Mouse (Mus musculus) cerebellum, adult 2 months (tissue): ENCODE data around the gene Large1. TPM values are rescaled to one million over a fixed set of nuclear protein-coding genes. Genes with fewer than 3 reads are reported as not detected.
A peak's percentile ranks its signal among the peaks of the same experiment; 100 is the strongest.
"Not testable (repeated sequence)": the region's sequence is repeated elsewhere in the genome, so short reads cannot be mapped to it uniquely, and the experiment has no call there.

ENCODE experiments used
- DNase-seq, 2 experiments: peaks; one replicate each; pipeline ENCODE4 v3.0.0; 2021
- H3K27ac ChIP-seq: fragments of 200-500 bp; 2 replicates; pipeline ENCODE4 v1.5.1; 2012; ENCODE audit warnings: low read length, control low read depth, inconsistent platforms; ENCODE audit not compliant: insufficient read depth
- H3K27me3 ChIP-seq: fragments of 200-500 bp; 2 replicates; pipeline ENCODE4 v1.6.1; 2012; ENCODE audit warnings: inconsistent platforms, mild to moderate bottlenecking, low read length, moderate library complexity; ENCODE audit not compliant: control insufficient read depth, insufficient read depth
- H3K4me1 ChIP-seq: fragments of 200-500 bp; 2 replicates; pipeline ENCODE4 v1.6.1; 2011; ENCODE audit warnings: low read length; ENCODE audit not compliant: control insufficient read depth, insufficient read depth
- H3K4me3 ChIP-seq: fragments of 200-500 bp; replicated peaks from 2 replicates; pipeline ENCODE3; 2011; ENCODE audit warnings: mild to moderate bottlenecking, low read depth, low read length, control low read depth; ENCODE audit not compliant: insufficient read depth
- CTCF ChIP-seq: fragments of 200-500 bp; IDR thresholded peaks from 2 replicates; pipeline ENCODE4 v1.5.1; 2011; ENCODE audit warnings: low read depth, mild to moderate bottlenecking, control low read depth, low read length, moderate library complexity, borderline replicate concordance; ENCODE audit not compliant: insufficient read depth
- POLR2A ChIP-seq: fragments of 200-500 bp; IDR thresholded peaks from 2 replicates; pipeline ENCODE4 v1.6.1; 2011; ENCODE audit warnings: low read length, control low read depth, borderline replicate concordance; ENCODE audit not compliant: insufficient read depth
- WGBS: fragments of 180-500 bp; shearing (Covaris S2); methylation state at CpG from one replicate; pipeline ENCODE4 v1.1.7; 2018; 5-methylcytosine and 5-hydroxymethylcytosine counted together
- polyA plus RNA-seq: library from polyadenylated mRNA; depleted of rRNA; stranded (reverse); fragments of >200 nt; gene quantifications from 2 replicates; pipeline ENCODE4 v1.2.3, GENCODE M21; 2012

Gene Large1
- polyA plus RNA-seq, 1 experiment, result 55.5 TPM

DNA sequence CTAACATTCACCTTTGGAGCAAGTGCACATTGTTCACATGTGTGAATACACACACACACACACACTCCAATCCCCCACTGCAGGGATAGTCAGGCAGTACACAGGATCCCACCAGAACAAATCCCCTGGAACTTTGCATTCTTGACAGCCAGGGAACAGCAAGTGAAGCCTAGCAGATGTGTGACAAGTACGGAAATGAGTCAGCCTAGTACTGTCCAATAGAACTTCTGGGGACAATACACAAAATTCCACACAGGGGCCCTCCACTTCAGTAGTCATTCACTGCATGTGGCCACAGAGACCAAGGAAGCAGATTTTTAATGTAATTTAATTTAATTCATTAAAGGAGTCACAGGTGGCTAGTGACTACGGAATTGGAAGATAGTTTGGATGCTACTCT is 62.7 kb downstream of the Large1 start:
- TF ChIP-seq CTCF, result no peak
- no peak for TF ChIP-seq POLR2A
- 77% methylated on average over 2 of the region's 2 CpGs for WGBS
- H3K27ac ChIP-seq, result no peak overlapping the region
- no peaks in the 10 kb centered on the region for H3K27me3 ChIP-seq
- H3K4me1 ChIP-seq, result 0 out of 2 replicates have a peak, but pooled peaks cover 5% of the 10 kb centered on the region
- DNase-seq, result no peak
- no peak overlapping the region for H3K4me3 ChIP-seq

DNA sequence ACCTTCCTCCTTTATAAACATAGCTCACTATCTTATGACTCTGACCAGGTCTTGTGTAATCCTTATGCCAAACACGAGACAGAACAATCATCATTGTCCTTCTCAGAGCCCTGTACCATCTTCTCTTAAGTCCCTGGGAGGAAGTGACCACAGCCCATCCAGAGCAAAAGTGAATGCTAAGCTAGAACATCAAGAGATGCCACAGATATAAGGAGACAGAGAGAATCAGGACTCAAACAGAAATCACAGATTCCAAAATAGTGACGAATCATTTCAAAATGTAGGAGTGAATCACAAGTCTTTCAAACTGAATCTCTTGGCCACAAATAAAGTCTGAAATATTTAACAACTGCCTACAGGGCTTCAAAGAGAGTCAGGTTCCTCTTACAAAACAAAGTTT is 63.5 kb downstream of the Large1 start:
- H3K4me3 ChIP-seq, result no peak overlapping the region
- 91% methylated on average over 2 of the region's 2 CpGs for WGBS

DNA sequence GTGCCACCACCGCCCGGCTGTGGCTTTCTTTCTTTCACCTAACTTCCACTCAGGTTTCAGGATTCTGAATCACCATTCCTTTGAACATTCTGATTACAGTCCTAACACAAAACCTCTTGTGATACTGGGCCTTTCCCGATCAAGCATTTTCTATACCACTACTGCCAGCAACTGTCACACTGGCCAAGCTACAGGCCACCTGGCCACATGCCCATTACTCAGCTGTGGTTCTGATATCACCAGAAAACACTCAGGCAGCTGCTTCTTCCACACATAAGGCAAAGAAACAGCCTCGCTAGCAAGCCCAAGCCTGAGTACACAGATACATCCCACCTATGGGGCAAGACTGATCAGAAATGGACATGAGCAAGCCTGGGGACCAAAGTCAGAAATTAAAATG is 71.3 kb downstream of the Large1 start:
- H3K27ac ChIP-seq, result no peak overlapping the region
- H3K27me3 ChIP-seq, result no peaks in the 10 kb centered on the region; the same call in 1 of the 2 replicates
- TF ChIP-seq CTCF, result no peak
- no peak for TF ChIP-seq POLR2A
- peaks cover 3% of the 10 kb centered on the region; the same call in 1 of the 2 replicates for H3K4me1 ChIP-seq
- no peak overlapping the region for H3K4me3 ChIP-seq
- peak; percentile 26 to 55 for DNase-seq
- 59% methylated on average over 4 of the region's 4 CpGs for WGBS

More for the DNA sequence above, 63.5 kb downstream of the Large1 start:
- TF ChIP-seq POLR2A (no peak), CTCF (no peak)
- Histone ChIP-seq H3K27ac (no peak overlapping the region), H3K4me1 (0 out of 2 replicates have a peak, but pooled peaks cover 5% of the 10 kb centered on the region), H3K27me3 (no peaks in the 10 kb centered on the region)
- no peak for DNase-seq

DNA sequence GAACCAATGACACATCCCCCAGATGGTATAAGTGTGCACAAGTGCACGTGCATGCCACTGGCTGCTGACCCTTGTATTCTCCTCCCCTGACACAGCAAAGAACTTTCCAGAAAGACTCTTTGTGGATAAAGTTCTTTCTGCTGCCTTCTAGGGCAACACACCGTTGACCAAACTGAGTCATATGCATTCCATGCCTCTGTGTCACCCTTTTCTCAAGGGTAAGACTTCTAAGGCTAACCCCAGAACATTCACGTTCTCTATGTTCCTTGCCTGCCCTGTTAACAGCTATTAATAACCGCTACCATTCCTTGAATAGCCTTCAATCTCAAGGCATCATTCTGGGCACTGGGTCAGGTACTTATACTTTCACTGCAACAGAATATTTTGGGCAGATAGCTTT is 77.3 kb downstream of the Large1 start:
- TF ChIP-seq CTCF, result no peak
- TF ChIP-seq POLR2A, result no peak
- no peak for DNase-seq
- 84% methylated on average over 4 of the region's 4 CpGs for WGBS
- Histone ChIP-seq H3K4me3 (no peak overlapping the region), H3K4me1 (no peaks in the 10 kb centered on the region), H3K27ac (no peak overlapping the region), H3K27me3 (no peaks in the 10 kb centered on the region)

DNA sequence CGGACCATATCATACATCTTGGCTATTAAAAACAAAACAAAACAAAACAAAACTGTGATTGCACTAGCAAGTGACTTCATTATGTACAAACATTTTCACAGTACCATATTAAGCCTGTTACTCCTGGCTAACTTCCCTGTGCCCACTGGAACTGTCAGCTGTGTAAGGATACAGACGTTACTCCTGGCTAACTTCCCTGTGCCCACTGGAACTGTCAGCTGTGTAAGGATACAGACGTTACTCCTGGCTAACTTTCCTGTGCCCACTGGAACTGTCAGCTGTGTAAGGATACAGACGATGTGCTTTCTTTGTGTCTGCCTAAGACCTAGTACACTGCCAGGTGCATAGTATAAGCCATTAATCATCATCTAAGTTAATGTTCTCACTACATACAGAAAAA is 77.9 kb downstream of the Large1 start:
- not testable (repeated sequence) for H3K27ac ChIP-seq, H3K27me3 ChIP-seq, H3K4me3 ChIP-seq, H3K4me1 ChIP-seq, DNase-seq
- 35% methylated on average over 4 of the region's 4 CpGs for WGBS

DNA sequence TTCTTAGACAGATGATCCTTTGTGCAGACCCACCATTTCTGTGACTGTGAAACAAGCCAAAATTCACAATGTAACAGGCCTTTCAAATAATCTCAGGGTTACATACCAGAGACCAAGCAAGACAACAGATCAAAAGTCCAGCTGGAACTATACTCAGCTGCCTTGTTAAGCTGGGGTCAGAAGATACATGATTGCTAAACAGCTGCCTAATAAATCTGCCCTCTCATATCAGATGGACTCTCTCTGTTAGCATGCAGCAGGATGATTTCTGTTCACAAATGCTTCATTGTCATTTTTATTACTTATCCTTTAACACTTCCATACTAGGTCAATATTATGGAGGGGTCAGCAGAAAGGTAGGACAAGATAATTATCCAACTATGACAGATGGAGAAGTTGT is 80.2 kb downstream of the Large1 start:
- TF ChIP-seq CTCF, result no peak
- no peak for TF ChIP-seq POLR2A
- no peaks in the 10 kb centered on the region for H3K4me1 ChIP-seq

DNA sequence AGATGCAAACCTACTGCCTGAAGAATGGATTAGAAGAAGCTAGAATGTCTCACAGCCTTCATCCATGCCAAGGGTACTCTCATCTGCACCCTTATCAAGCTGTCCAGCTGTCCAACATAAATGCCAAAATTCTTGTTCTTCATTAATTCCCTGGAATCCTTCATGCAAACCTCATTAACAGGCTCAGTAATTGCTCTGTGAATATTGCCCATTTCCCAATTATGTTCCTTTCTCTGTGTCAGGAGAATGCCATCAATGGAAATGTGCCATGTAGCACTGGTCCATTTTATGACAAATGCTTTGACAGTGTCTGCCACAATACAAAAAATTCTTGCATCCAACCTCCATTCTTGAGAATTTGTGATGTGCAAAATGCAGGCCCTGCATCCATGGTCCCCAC is 82.3 kb downstream of the Large1 start:
- Histone ChIP-seq H3K27ac (no peak overlapping the region), H3K4me1 (no peaks in the 10 kb centered on the region), H3K4me3 (no peak overlapping the region), H3K27me3 (no peaks in the 10 kb centered on the region)
- DNase-seq, result no peak
- TF ChIP-seq POLR2A (no peak), CTCF (no peak)

More for the DNA sequence above, 80.2 kb downstream of the Large1 start:
- H3K27me3 ChIP-seq, result no peaks in the 10 kb centered on the region
- DNase-seq, result no peak
- no peak overlapping the region for H3K4me3 ChIP-seq
- H3K27ac ChIP-seq, result no peak overlapping the region

DNA sequence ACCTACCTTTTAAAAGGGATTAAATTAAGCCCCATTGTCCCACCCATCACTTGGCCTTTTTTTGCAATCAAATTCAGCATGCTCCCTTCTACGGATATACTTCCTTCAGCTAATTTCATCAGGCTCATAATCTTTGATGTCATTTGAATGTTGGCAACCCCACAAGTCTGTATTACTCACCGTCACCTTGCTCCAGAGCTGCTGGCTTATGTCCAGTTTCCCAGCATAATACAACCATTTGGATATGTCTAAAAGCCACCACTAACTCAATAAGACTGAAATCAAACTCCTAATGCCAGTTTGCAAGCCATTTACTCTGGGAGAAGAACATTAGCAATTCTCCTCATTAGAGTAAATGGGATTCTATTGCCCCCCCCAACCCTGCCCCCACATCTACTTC is 95.4 kb downstream of the Large1 start:
- no peaks in the 10 kb centered on the region for H3K4me1 ChIP-seq
- 7% methylated on average over 2 of the region's 2 CpGs for WGBS
- H3K27me3 ChIP-seq, result no peaks in the 10 kb centered on the region
- peak; percentile 17 to 79 for DNase-seq
- no peak overlapping the region for H3K27ac ChIP-seq
- no peak for TF ChIP-seq CTCF
- no peak for TF ChIP-seq POLR2A
- no peak overlapping the region for H3K4me3 ChIP-seq

DNA sequence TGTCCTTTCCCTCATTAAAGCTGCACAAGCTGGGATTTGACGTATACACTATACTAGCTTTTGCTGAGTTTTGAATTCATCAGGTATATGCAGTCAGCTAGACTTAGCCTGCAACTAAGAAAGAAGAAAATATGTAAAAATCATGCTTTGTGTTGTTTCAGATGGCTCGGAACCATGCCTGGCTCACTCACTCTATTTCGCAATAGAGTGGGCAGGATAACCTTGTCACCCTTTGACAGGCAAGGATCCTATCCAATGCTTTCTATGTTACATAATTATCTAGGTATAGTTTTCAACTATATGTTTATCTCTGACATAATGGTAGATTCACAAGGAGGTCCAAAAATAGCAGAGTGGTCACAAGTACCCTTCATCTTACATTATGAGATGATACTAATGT is 109.2 kb downstream of the Large1 start:
- DNase-seq, result no peak
- H3K4me1 ChIP-seq, result no peaks in the 10 kb centered on the region
- no peak overlapping the region for H3K4me3 ChIP-seq
- WGBS, result 98% methylated on average over 3 of the region's 3 CpGs
- no peak overlapping the region for H3K27ac ChIP-seq
- H3K27me3 ChIP-seq, result no peaks in the 10 kb centered on the region
- TF ChIP-seq POLR2A (no peak), CTCF (no peak)
